Mouse (Mus musculus): ENCODE data around the gene Crispld2.

- TF ChIP-seq CTCF (IDR thresholded peaks at IDR 0.05; ENCODE audit: low read depth) (no peak), EP300 (IDR thresholded peaks at IDR 0.05; ENCODE audit: low read depth) (no peak)
Observed at GRCm38 (mm10) chr8:119960531-119961104, 31.6 kb upstream of the Crispld2 start.
